Mouse (Mus musculus): ENCODE data around the gene Clec4a2. TPM values are rescaled to one million over a fixed set of nuclear protein-coding genes. Genes with fewer than 3 reads are reported as not detected.
"Not testable (repeated sequence)": the region's sequence is repeated elsewhere in the genome, so short reads cannot be mapped to it uniquely, and the experiment has no call there.

Clec4a2 gene
- polyA plus RNA-seq (2016; fragmentation: Nextera tagmentation; extraction: Ambion mirVana) = 0.73 and 0.98 TPM in 2 replicates

DNA sequence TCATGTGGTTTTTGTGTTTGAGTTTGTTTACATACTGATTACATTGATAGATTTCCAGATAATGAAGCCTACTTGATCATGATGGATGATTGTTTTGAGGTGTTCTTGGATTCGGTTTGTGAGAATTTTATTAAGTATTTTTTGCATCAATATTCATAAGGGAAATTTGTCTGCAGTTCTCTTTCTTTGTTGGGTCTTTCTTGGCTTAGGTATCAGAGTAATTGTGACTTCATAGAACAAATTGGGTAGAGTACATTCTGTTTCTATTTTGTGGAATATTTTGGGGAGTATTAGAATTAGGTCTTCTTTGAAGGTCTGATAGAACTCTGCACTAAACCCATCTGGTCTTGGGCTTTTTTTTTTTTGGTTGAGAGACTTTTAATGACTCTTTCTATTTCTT lies at the start of gene Clec4a2:
Gene Clec4a2, plus strand, starts transcription at position 301 of the 400 bp plus-strand sequence.
- not testable (repeated sequence) for H3K36me3 ChIP-seq (replicated peaks); H3K4me1 ChIP-seq; H3K4me2 ChIP-seq; H3K27me3 ChIP-seq; ATAC-seq (ENCODE audit: low FRiP score); H3K27ac ChIP-seq; H3K9ac ChIP-seq; H3K9me3 ChIP-seq; H3K4me3 ChIP-seq (replicated peaks)
- WGBS = 73% methylated on average over 1 of the region's 1 CpGs

DNA sequence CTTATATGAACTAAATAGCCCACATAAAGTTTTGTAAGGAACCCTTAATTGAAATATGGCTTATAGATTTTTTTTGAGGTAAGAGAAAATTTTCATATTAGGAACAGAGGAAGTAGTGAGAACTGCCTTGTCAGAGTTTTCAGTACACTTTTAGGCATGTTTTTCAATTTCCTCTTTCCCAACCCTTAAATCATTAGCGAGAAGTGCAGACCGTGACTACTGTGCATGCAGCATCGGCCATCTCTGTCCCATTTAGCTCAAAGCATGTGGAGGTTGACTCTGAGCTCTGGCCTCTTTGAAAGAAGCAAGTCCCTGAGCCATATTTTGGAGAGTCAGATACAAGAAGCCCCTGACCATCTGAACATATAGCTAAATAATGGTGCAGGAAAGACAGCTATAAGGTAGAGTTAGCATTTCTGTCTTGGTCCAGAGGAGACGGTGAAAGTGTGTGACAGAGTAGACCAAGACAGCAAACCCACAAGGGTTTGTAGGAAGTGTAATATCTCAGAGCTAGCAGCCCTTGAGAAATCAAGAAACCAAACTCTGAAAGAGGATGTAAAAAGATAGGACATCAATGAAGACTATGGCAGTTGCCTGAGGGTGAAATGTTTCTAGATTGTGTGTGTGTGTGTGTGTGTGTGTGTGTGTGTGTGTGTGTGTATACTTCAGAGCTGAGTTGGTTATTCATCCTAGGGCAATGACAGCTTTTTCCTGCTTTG lies 10.9 kb upstream of the Clec4a2 start:
- H3K27ac ChIP-seq = no peak overlapping the region
- no peaks in the 10 kb centered on the region for H3K4me1 ChIP-seq
- no peak for ATAC-seq (ENCODE audit: low FRiP score)
- H3K4me3 ChIP-seq (replicated peaks) = no peak overlapping the region
- H3K36me3 ChIP-seq (replicated peaks) = no peaks in the 10 kb centered on the region
- H3K27me3 ChIP-seq = no peaks in the 10 kb centered on the region
- no peak overlapping the region for H3K4me2 ChIP-seq
- H3K9ac ChIP-seq = no peak overlapping the region
- no peaks in the 10 kb centered on the region for H3K9me3 ChIP-seq
- WGBS = 90% methylated on average over 4 of the region's 4 CpGs

DNA sequence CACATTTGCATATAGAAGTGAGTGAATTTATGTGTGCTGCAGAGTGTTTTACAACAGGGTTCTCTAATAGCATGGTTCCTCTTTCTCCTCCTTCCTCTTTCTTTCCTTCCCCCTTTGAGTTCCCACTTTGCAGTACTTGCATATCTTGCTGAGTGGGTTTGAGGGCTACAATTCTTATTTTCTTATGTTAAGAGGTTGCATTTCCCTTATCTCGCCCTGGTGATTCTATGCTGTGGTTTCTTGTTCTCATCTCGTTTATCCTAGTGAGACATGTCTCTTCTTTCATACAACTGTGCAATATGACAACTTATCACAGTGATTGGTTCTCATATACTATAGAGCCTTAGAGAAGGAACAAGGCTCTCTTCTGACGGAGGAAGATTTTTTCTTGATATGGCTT lies 17.0 kb downstream of the Clec4a2 start:
- Histone ChIP-seq H3K4me1 (no peaks in the 10 kb centered on the region), H3K27me3 (no peaks in the 10 kb centered on the region), H3K4me3 (replicated peaks) (no peak overlapping the region), H3K4me2 (no peak overlapping the region), H3K9ac (no peak overlapping the region), H3K27ac (no peak overlapping the region), H3K9me3 (0 out of 2 replicates have a peak, but pooled peaks cover under 1% of the 10 kb centered on the region), H3K36me3 (replicated peaks) (no peaks in the 10 kb centered on the region)
- ATAC-seq (ENCODE audit: low FRiP score) = no peak
- 74% methylated on average over 3 of the region's 3 CpGs for WGBS

GRCm38 (mm10) chr6:123127173-123127572 lies 20.9 kb downstream of the Clec4a2 start:
- H3K27me3 ChIP-seq = no peaks in the 10 kb centered on the region
- WGBS = 68% methylated on average over 1 of the region's 1 CpGs
- no peak for ATAC-seq (ENCODE audit: low FRiP score)
- H3K27ac ChIP-seq = no peak overlapping the region
- H3K9me3 ChIP-seq = no peaks in the 10 kb centered on the region
- no peak overlapping the region for H3K9ac ChIP-seq
- H3K36me3 ChIP-seq (replicated peaks) = no peaks in the 10 kb centered on the region
- H3K4me2 ChIP-seq = no peak overlapping the region
- no peak overlapping the region for H3K4me3 ChIP-seq (replicated peaks)
- H3K4me1 ChIP-seq = no peaks in the 10 kb centered on the region

- 75% methylated on average over 29 of the region's 29 CpGs for WGBS
Measured at GRCm38 (mm10) chr6:123137766-123138526, 31.7 kb downstream of the Clec4a2 start.

GRCm38 (mm10) chr6:123170106-123170505 lies 63.9 kb downstream of the Clec4a2 start:
- Histone ChIP-seq H3K27me3 (no peaks in the 10 kb centered on the region), H3K9ac (no peak overlapping the region), H3K4me1 (no peaks in the 10 kb centered on the region), H3K4me2 (no peak overlapping the region), H3K9me3 (no peaks in the 10 kb centered on the region), H3K4me3 (replicated peaks) (no peak overlapping the region), H3K27ac (no peak overlapping the region), H3K36me3 (replicated peaks) (no peaks in the 10 kb centered on the region)
- no peak for ATAC-seq (ENCODE audit: low FRiP score)
- 44% methylated on average over 1 of the region's 1 CpGs for WGBS

More at GRCm38 (mm10) chr6:123137766-123138526, 31.7 kb downstream of the Clec4a2 start:
- not testable (repeated sequence) for H3K36me3 ChIP-seq (replicated peaks); H3K4me3 ChIP-seq (replicated peaks); H3K9ac ChIP-seq; H3K27ac ChIP-seq; H3K9me3 ChIP-seq; H3K4me1 ChIP-seq; H3K4me2 ChIP-seq; ATAC-seq (ENCODE audit: low FRiP score); H3K27me3 ChIP-seq

DNA sequence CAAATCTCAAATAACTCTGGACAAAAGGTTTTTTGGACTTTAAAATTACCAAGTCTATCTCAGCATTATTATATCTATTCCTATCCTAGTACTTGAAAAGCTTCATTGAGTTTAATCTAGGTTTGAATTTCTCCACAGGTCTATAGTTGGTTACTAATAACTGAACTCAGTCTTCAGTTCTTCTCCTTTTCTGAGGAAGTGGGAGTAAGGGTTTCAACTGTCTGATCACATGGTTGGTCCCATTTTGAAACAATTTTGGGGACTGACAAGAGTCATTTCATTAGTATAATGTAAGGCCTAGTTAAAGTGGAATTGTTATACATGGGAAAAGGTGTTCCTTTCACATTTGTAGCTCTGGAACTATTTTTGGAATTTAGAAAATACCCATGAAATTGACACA lies 64.8 kb downstream of the Clec4a2 start:
- no peak overlapping the region for H3K4me2 ChIP-seq
- ATAC-seq (ENCODE audit: low FRiP score) = no peak
- no peaks in the 10 kb centered on the region for H3K27me3 ChIP-seq
- no peaks in the 10 kb centered on the region for H3K9me3 ChIP-seq
- no peaks in the 10 kb centered on the region for H3K36me3 ChIP-seq (replicated peaks)
- no peak overlapping the region for H3K27ac ChIP-seq
- no peak overlapping the region for H3K9ac ChIP-seq
- H3K4me3 ChIP-seq (replicated peaks) = no peak overlapping the region
- no peaks in the 10 kb centered on the region for H3K4me1 ChIP-seq

GRCm38 (mm10) chr6:123172593-123172992 lies 66.4 kb downstream of the Clec4a2 start, which contains the start of gene Clec4b2:
Clec4b2 (plus strand) TSS chr6:123172893.
- WGBS = 89% methylated on average over 4 of the region's 4 CpGs
- Histone ChIP-seq H3K27me3 (no peaks in the 10 kb centered on the region), H3K4me2 (no peak within 1 kb of the TSS), H3K27ac (no peak within 1 kb of the TSS), H3K4me1 (no peaks in the 10 kb centered on the region), H3K9ac (no peak within 1 kb of the TSS), H3K36me3 (replicated peaks) (no peaks in the 10 kb centered on the region), H3K9me3 (no peaks in the 10 kb centered on the region), H3K4me3 (replicated peaks) (no peak within 1 kb of the TSS)
- no peak for ATAC-seq (ENCODE audit: low FRiP score)

DNA sequence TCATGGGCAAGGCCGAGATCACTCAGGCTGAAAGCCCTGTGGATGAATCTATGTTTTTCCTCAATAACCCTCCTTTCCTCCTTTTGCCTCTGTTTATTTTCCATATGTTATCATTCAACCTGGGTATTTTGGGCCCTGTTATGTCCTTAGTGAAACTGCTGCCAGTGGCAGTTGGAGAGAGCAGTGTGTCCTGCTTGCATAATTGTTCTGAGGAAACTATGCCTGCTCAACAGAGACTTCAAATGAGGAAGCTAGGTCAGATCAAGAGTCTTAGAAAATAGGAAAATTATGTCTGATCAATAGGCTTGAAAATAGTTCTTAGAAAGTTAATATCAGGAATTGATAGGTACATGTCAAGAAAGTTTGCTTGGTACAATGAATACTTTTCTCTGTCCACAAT lies 69.3 kb downstream of the Clec4a2 start:
- H3K9ac ChIP-seq = no peak overlapping the region
- WGBS = 92% methylated on average over 1 of the region's 1 CpGs
- no peak for ATAC-seq (ENCODE audit: low FRiP score)
- no peaks in the 10 kb centered on the region for H3K27me3 ChIP-seq
- H3K4me1 ChIP-seq = no peaks in the 10 kb centered on the region
- H3K27ac ChIP-seq = no peak overlapping the region
- no peak overlapping the region for H3K4me2 ChIP-seq
- H3K36me3 ChIP-seq (replicated peaks) = no peaks in the 10 kb centered on the region
- H3K4me3 ChIP-seq (replicated peaks) = no peak overlapping the region
- H3K9me3 ChIP-seq = no peaks in the 10 kb centered on the region

DNA sequence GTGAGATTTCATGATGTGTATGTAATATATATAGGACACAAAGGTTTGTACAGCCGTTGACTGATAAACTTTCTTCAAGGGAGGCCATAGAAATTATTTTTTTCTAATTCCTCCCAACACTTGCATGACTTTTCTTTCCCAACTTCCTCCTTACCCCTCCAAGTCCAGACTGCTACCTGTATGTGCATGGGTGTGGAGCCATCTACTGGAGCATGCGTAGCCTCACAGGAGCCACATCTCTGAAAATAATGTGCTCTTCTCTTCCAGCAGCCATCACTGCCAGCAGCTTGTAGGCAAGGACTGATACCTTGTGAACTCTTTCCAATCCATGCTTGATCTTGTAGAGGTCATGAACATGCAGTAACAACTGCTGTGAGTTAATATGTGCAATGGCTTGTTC lies 78.6 kb downstream of the Clec4a2 start:
- H3K4me3 ChIP-seq (replicated peaks); ATAC-seq (ENCODE audit: low FRiP score); H3K9ac ChIP-seq; H3K4me1 ChIP-seq; H3K4me2 ChIP-seq; H3K27me3 ChIP-seq; H3K27ac ChIP-seq; H3K36me3 ChIP-seq (replicated peaks); H3K9me3 ChIP-seq: not testable (repeated sequence)
- WGBS = 70% methylated on average over 2 of the region's 2 CpGs

Measured in forebrain, embryonic 12.5 days (tissue).